Mouse (Mus musculus): ENCODE results near the gene Fam162a.
"Not testable (repeated sequence)": the region's sequence is repeated elsewhere in the genome, so short reads cannot be mapped to it uniquely, and the experiment has no call there.

The Fam162a gene

DNA sequence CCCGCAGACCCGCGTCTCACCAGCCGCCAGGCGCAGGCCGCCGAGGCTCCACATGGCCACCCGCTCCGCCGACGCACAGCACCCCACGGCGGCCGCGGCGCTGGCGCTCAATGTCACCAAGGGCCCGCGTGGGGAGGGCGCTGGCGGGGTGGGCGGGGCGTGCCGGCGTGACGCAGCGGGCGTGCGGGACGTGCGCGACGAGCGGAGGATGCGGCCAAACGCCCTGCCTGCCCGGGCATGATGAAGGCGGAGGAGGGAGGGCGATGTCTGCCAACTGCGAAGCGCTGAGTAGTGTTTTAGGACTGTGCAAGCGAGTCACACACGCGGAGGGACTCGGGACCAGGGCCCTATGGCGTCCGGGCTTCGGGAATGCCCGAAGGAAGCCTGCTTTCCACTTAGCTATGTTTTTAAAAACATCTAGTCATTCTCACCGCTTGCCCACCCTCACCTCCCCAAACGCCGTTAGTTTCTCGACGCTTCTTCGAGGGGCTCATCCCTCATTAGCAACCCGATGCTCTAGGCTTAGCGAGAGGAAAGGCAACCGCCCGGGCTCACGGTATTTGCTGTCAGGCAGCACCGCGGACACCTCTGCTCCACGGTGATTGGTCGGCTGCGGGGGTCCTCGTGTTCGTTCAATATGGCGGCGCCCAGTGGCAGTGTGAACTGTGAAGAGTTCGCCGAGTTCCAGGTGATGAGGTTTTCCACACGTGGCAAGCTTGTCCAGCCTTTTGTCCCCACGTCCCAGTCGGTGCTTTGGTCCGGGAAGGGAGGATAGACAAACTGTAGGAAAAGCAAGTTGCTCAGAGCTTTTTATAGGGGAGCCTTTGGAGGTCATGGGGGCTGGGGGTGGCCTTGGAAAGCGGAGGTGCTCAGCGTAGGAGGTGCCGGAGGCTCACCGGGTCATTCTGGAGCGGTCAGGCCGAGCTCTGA lies at the start of gene Fam162a, which contains the start of gene Ccdc58:
Gene Fam162a (minus strand): TSS at position 145 of the 930 bp plus-strand sequence.
Gene Ccdc58 (plus strand): TSS at position 236 of the 930 bp plus-strand sequence.
- in situ Hi-C loops (cut with MboI): loop anchor here (25.0 kb wide), 1 partner anchor 709 kb away; the partner anchor contains the start of gene Sec22a

- in situ Hi-C loops (cut with MboI): not testable (repeated sequence)
Observed at GRCm38 (mm10) chr16:36115751-36116150, 44.4 kb upstream of the Fam162a start.

DNA sequence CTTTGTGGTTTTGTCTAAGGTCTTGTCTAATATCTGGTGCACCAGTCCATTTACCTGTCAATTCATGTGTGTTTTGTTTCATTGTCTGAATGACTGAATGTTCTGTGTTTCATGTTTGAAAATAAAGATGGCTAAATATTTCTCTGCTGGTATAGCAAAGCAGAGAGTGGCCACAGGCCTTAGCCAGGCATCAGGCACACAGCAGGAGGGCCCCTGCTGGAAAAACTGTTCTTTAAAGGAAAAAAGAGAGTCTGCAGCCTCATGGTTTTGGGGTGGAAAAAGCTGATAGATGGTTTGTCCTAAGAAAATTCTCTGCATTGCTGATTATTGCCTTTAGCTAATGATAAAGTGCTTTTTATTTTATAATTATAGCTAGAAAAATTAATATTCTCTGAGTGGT lies 40.1 kb upstream of the Fam162a start:
- in situ Hi-C loops (cut with MboI): not testable (repeated sequence)

DNA sequence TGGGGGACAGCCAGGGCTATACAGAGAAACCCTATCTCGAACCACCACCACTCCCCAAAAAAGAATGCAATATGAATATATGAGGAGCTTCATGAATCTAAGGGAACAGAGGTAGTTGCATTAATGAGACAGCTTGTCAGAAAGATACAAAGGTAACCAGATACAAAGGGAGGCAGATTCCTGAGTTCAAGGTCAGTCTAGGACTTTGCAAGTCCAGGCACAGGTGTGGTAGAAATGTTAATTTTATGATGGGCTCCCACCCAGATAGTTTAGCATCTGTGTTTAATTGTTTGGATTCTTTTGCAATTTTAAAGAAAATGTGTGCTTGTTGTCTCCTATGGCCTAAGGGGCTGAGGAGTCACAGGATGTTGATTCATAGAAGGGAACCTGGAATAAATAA lies 30.8 kb upstream of the Fam162a start:
- in situ Hi-C loops (cut with MboI): no loop called here

GRCm38 (mm10) chr16:36101526-36101925 lies 30.1 kb upstream of the Fam162a start:
- in situ Hi-C loops (cut with MboI): no loop called here

GRCm38 (mm10) chr16:36097813-36098499 lies 26.6 kb upstream of the Fam162a start:
- in situ Hi-C loops (cut with MboI): not testable (repeated sequence)

DNA sequence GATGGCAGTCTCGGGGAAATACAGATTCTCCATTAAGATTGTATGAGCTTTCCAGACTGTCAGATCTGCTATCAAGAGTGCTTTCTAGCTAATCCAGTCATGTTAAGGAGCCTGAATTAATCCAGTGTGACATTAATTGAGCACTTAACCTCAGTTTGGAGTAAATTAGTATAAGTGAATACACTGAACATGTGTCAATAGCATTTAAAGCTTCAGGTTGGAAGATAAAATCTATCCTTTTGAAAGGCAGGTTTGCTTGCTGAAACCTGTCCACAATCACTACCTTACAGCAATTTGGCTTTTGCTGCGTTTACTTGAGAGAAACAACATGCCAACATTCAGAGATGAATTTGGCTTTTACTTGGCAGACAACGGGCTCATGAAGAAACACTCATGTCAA lies 22.7 kb upstream of the Fam162a start:
- in situ Hi-C loops (cut with MboI): no loop called here

- in situ Hi-C loops (cut with MboI): no loop called here
Observed at GRCm38 (mm10) chr16:36090785-36091509, 19.6 kb upstream of the Fam162a start.

GRCm38 (mm10) chr16:36089850-36090616 lies 18.6 kb upstream of the Fam162a start:
- in situ Hi-C loops (cut with MboI): no loop called here

DNA sequence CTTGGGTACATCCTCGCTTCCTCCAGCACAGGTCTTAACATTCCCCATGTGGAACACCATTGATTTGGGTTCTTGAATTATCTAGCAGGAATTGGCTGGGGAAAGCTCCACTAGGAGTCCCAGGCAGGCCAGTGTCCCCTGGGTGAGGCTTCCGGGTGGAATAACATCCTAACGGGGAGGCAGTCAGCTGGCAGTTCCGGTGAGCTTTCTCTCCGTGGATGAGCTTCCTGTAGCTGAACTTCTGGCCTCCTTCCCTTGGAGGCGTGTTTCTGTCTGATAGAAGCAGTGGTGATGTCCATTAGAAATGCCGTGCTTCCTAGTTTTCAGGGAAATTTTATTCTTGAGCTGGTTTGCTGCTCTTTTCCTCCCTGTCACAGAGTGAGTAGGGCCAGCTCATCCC lies 17.7 kb upstream of the Fam162a start:
- in situ Hi-C loops (cut with MboI): no loop called here

DNA sequence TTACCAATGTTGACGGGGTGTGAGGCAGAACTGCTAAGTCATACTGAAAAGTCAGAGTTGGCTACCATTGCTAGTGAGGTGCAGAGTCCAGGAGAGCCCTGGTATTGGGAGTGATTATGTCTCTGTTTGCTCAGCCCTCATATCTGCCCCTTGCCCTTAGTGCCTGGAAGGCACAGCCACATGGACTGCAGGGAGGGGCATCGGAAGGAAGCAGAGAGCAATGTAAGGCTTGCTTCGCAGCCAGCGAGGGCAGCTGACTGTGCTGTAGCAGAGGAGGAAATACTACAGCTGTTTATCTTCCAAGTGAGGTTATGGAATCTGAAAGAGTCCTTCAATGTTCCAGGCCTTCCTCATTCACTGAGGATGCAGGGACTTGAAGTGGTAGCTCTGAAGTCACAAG lies 16.5 kb upstream of the Fam162a start:
- in situ Hi-C loops (cut with MboI): no loop called here

DNA sequence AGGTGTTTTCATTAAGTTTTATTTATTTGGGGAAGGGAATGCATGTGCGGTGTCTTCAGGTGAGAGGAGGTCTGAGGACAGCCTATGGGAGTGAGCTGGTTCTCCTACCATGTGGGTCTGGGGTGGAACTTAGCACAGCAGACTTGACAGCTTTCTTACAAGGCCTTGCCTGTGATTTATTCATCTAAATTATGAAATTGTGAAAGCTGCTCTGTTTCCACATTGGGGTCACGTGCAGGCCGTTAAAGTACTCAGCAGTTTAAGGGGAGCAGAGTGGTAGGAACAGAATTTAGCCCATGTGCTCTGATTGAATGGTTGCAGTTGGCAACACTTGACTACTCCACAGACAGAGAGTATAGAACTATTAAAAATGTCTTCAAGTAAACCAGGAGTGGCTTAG lies 8.5 kb upstream of the Fam162a start:
- in situ Hi-C loops (cut with MboI): no loop called here

DNA sequence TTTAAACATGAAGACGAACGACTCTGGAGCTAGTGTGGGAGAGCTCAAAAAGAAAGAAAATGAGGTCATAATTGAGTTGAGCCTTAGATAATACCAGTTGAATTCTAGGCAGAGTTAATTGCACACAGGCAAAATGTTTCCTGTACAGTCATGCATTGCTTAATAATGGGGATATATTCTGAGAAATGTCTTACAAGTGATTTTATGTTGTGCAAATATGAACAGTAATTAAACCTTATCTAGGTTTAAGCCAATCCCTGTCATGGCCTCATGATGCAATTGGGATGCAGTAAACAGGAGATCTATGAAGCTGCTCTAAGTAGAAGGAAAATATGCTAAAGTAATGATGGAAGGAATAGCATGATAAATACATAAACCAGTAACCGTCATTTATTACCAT lies 3.4 kb upstream of the Fam162a start:
- in situ Hi-C loops (cut with MboI): loop anchor here (25.0 kb wide), 1 partner anchor 712 kb away; the partner anchor contains the start of gene Sec22a

GRCm38 (mm10) chr16:36072410-36073011 lies 1.1 kb upstream of the Fam162a start:
- in situ Hi-C loops (cut with MboI): loop anchor here (25.0 kb wide), 1 partner anchor 710 kb away; the partner anchor contains the start of gene Sec22a

DNA sequence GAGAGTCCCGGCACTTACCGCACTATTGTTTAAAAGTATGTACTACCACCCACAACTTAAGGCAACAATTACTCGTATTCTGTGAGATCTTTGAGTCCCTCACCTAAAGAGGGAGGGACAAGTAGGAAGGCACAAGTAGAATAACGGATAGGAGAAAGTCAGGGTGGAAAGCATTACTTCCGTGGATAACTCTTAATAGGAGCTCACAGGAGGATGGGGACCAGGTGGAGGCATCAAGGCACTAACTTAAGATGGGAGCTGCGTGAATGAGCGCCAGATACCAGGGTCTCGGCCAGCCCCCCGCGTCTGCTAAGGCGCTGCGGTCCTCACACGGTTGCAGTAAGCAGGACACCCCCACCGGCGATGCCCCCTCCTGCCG lies 334 bp downstream of the Fam162a start:
- in situ Hi-C loops (cut with MboI): loop anchor here (25.0 kb wide), 1 partner anchor 709 kb away; the partner anchor contains the start of gene Sec22a

- in situ Hi-C loops (cut with MboI): loop anchor here (25.0 kb wide), 1 partner anchor 708 kb away; the partner anchor contains the start of gene Sec22a
Observed at GRCm38 (mm10) chr16:36069819-36070575, 1.4 kb downstream of the Fam162a start.

- in situ Hi-C loops (cut with MboI): loop anchor here (25.0 kb wide), 1 partner anchor 706 kb away; the partner anchor contains the start of gene Sec22a
Observed at GRCm38 (mm10) chr16:36068356-36068755, 3.0 kb downstream of the Fam162a start.

- in situ Hi-C loops (cut with MboI): loop anchor here (25.0 kb wide), 1 partner anchor 705 kb away; the partner anchor contains the start of gene Sec22a
Observed at GRCm38 (mm10) chr16:36067694-36068093, 3.7 kb downstream of the Fam162a start.

DNA sequence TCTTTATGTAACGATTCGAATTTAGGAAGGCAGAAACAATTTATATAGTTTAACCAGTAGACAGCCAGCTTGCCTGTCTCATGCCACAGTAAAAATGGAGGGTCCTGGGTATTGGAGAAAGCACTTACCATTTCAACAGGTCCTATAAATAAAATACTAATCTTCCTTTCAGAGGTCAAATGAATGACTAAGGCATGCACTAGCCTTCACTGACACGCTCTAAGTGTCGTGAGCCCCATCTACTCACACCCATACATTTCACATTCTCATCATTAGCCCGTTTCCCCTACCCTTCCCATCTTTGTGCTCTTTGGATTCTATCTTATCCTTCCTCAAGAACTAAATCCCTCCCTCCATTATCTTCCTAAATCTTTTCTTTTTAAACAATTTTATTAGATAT lies 6.5 kb downstream of the Fam162a start:
- in situ Hi-C loops (cut with MboI): loop anchor here (25.0 kb wide), 1 partner anchor 703 kb away; the partner anchor contains the start of gene Sec22a

Data from mature B cell (primary cell).